Mouse (Mus musculus): Measurements from ENCODE around the gene Nhsl1. TPM values are rescaled to one million over a fixed set of nuclear protein-coding genes. Genes with fewer than 3 reads are reported as not detected.

Gene Nhsl1
- polyA plus RNA-seq, 1 experiment = 0.74 TPM

DNA sequence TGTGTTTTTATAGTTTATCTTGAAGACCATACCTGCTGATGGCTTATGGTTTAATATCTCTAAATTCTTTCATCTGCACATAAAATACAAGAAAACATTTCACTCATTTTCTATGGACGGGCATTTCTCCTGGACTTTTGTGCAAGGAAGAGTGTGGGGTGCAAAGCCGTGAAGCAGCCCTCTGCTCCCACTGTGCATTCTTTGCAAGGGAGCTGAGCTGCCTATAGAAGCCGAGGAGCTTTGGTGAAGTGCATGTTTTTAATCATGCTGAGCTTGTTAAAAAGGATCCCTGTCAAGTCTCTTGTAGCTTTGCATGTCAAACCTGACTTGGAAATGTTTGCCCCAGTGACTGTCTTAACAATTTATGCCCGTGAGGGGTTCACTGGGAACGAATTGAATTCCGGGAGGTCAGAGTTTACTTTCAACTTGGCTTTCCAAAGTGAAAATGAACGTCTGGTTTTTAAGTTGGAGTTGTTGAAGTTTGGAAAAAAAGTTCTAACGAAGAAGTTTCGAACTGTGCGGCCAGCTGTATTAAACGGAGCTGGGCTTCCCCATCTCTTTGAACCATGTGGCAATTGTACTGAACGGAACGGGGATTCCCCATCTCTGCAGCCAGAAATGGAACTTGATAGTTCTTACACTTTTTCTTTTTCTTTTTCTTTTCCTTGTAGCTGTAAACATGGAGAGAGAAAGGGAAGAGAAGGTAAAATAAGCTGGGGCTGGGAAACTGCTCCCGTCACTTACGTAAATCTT is 22.8 kb downstream of the Nhsl1 start:
- no peaks in the 10 kb centered on the region for H3K36me3 ChIP-seq (ENCODE audit: control insufficient read depth, insufficient read depth, low read length)
- no peaks in the 10 kb centered on the region for H3K27me3 ChIP-seq (ENCODE audit: control insufficient read depth, insufficient read depth, low read length)
- DNase-seq (ENCODE audit: low read depth in 1 of 2, low spot score in 2 of 2) = no peak
- no peaks in the 10 kb centered on the region for H3K4me1 ChIP-seq (ENCODE audit: control insufficient read depth, insufficient read depth, insufficient read length)
- WGBS = 63% methylated on average over 15 of the region's 15 CpGs
- TF ChIP-seq POLR2A (IDR thresholded peaks at IDR 0.05; ENCODE audit: low read depth, low read length) = no peak
- TF ChIP-seq CTCF (IDR thresholded peaks at IDR 0.05; ENCODE audit: extremely low read depth, insufficient read depth, insufficient read length, insufficient replicate concordance) = no peak
- no peak overlapping the region for H3K4me3 ChIP-seq (ENCODE audit: extremely low read depth, insufficient read depth, insufficient read length)
- H3K27ac ChIP-seq (ENCODE audit: insufficient read depth, low read length) = no peak overlapping the region

- 94% methylated on average over 15 of the region's 15 CpGs for WGBS
- Histone ChIP-seq H3K27me3 (ENCODE audit: control insufficient read depth, insufficient read depth, low read length) (no peaks in the 10 kb centered on the region), H3K4me1 (ENCODE audit: control insufficient read depth, insufficient read depth, insufficient read length) (no peaks in the 10 kb centered on the region), H3K27ac (ENCODE audit: insufficient read depth, low read length) (no peak overlapping the region), H3K36me3 (ENCODE audit: control insufficient read depth, insufficient read depth, low read length) (no peaks in the 10 kb centered on the region), H3K4me3 (ENCODE audit: extremely low read depth, insufficient read depth, insufficient read length) (no peak overlapping the region)
- no peak for TF ChIP-seq CTCF (IDR thresholded peaks at IDR 0.05; ENCODE audit: extremely low read depth, insufficient read depth, insufficient read length, insufficient replicate concordance)
- TF ChIP-seq POLR2A (IDR thresholded peaks at IDR 0.05; ENCODE audit: low read depth, low read length) = no peak
- DNase-seq (ENCODE audit: low read depth in 1 of 2, low spot score in 2 of 2) = no peak
These were observed 28.4 kb downstream of the Nhsl1 start for GRCm38 (mm10) chr10:18347231-18347630.

DNA sequence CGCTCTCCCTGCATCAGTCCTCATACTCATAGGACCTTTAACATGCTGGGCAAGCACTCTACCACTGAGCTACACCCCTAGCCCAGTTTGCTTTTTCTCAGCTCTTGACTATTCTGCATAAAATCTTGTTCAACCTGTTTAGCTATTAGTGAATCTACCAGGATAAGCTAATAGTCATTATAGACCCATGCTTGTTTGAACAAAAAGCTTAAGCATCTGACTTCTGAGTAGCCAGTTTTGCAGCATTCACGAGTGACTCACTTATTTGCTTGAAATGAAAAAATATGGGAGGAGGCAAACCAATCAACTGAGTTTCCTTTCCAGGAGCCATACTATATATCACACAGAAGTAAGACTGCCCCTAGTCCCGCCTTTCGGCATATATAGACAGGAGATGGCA is 32.0 kb downstream of the Nhsl1 start:
- no peak overlapping the region for H3K27ac ChIP-seq (ENCODE audit: insufficient read depth, low read length)
- 81% methylated on average over 4 of the region's 4 CpGs for WGBS
- no peaks in the 10 kb centered on the region for H3K27me3 ChIP-seq (ENCODE audit: control insufficient read depth, insufficient read depth, low read length)
- TF ChIP-seq CTCF (IDR thresholded peaks at IDR 0.05; ENCODE audit: extremely low read depth, insufficient read depth, insufficient read length, insufficient replicate concordance) (no peak), POLR2A (IDR thresholded peaks at IDR 0.05; ENCODE audit: low read depth, low read length) (no peak)
- H3K36me3 ChIP-seq (ENCODE audit: control insufficient read depth, insufficient read depth, low read length) = no peaks in the 10 kb centered on the region
- no peaks in the 10 kb centered on the region for H3K4me1 ChIP-seq (ENCODE audit: control insufficient read depth, insufficient read depth, insufficient read length)
- H3K4me3 ChIP-seq (ENCODE audit: extremely low read depth, insufficient read depth, insufficient read length) = no peak overlapping the region
- DNase-seq (ENCODE audit: low read depth in 1 of 2, low spot score in 2 of 2) = no peak

DNA sequence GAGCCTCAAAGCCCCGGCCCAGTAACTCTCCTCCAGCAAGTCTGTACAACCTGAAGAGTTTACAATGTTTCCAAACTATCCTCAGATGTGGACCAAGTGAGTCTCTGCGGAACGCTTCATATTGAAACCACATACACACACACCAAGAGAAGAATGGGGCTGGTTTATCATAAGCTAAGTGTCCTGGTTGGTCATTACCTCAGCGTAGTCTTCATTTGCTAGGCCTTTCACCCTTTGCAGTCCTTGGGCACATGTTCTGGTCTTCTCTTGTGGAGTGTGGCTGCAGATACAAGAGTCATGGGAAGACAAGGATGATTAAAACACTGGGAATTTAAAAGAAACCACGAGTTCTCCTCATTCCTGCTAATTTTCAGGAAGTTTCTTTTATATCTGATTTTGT is 34.2 kb downstream of the Nhsl1 start:
- H3K4me1 ChIP-seq (ENCODE audit: control insufficient read depth, insufficient read depth, insufficient read length) = no peaks in the 10 kb centered on the region
- no peak overlapping the region for H3K4me3 ChIP-seq (ENCODE audit: extremely low read depth, insufficient read depth, insufficient read length)
- DNase-seq (ENCODE audit: low read depth in 1 of 2, low spot score in 2 of 2) = no peak
- WGBS = 82% methylated on average over 5 of the region's 5 CpGs
- no peaks in the 10 kb centered on the region for H3K27me3 ChIP-seq (ENCODE audit: control insufficient read depth, insufficient read depth, low read length)
- no peak for TF ChIP-seq POLR2A (IDR thresholded peaks at IDR 0.05; ENCODE audit: low read depth, low read length)
- TF ChIP-seq CTCF (IDR thresholded peaks at IDR 0.05; ENCODE audit: extremely low read depth, insufficient read depth, insufficient read length, insufficient replicate concordance) = no peak
- H3K27ac ChIP-seq (ENCODE audit: insufficient read depth, low read length) = no peak overlapping the region
- H3K36me3 ChIP-seq (ENCODE audit: control insufficient read depth, insufficient read depth, low read length) = no peaks in the 10 kb centered on the region

DNA sequence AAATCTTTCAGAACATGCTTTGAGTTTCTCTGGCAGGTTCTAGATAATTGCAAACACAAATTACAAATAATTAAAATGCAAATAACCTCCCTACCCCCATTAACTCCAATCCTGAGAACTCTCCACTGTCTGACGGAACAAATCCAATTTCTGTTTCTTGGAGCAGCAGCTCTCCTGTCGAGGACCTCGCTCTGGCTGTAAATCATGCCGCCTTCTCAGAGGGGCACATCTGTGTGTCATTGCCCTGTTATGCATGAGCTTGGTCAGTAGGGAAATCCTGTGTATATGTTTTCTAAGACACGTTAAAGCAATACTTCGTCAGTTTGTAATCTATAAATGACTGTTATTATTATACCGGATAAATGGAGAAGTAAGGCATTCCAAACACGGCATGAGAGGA is 35.3 kb downstream of the Nhsl1 start:
- no peaks in the 10 kb centered on the region for H3K4me1 ChIP-seq (ENCODE audit: control insufficient read depth, insufficient read depth, insufficient read length)
- no peak for DNase-seq (ENCODE audit: low read depth in 1 of 2, low spot score in 2 of 2)
- no peaks in the 10 kb centered on the region for H3K27me3 ChIP-seq (ENCODE audit: control insufficient read depth, insufficient read depth, low read length)
- no peaks in the 10 kb centered on the region for H3K36me3 ChIP-seq (ENCODE audit: control insufficient read depth, insufficient read depth, low read length)
- no peak overlapping the region for H3K4me3 ChIP-seq (ENCODE audit: extremely low read depth, insufficient read depth, insufficient read length)
- WGBS = 88% methylated on average over 8 of the region's 8 CpGs
- TF ChIP-seq POLR2A (IDR thresholded peaks at IDR 0.05; ENCODE audit: low read depth, low read length) (no peak), CTCF (IDR thresholded peaks at IDR 0.05; ENCODE audit: extremely low read depth, insufficient read depth, insufficient read length, insufficient replicate concordance) (no peak)
- H3K27ac ChIP-seq (ENCODE audit: insufficient read depth, low read length) = no peak overlapping the region

- no peak for DNase-seq (ENCODE audit: low read depth in 1 of 2, low spot score in 2 of 2)
- H3K27me3 ChIP-seq (ENCODE audit: control insufficient read depth, insufficient read depth, low read length) = no peaks in the 10 kb centered on the region
- 92% methylated on average over 6 of the region's 6 CpGs for WGBS
- H3K27ac ChIP-seq (ENCODE audit: insufficient read depth, low read length) = no peak overlapping the region
- H3K4me1 ChIP-seq (ENCODE audit: control insufficient read depth, insufficient read depth, insufficient read length) = no peaks in the 10 kb centered on the region
- no peaks in the 10 kb centered on the region for H3K36me3 ChIP-seq (ENCODE audit: control insufficient read depth, insufficient read depth, low read length)
- H3K4me3 ChIP-seq (ENCODE audit: extremely low read depth, insufficient read depth, insufficient read length) = no peak overlapping the region
- no peak for TF ChIP-seq CTCF (IDR thresholded peaks at IDR 0.05; ENCODE audit: extremely low read depth, insufficient read depth, insufficient read length, insufficient replicate concordance)
- TF ChIP-seq POLR2A (IDR thresholded peaks at IDR 0.05; ENCODE audit: low read depth, low read length) = no peak
These were observed 37.7 kb downstream of the Nhsl1 start for GRCm38 (mm10) chr10:18356461-18356860.

GRCm38 (mm10) chr10:18357212-18357611 is 38.4 kb downstream of the Nhsl1 start:
- H3K27ac ChIP-seq (ENCODE audit: insufficient read depth, low read length) = no peak overlapping the region
- WGBS = 97% methylated on average over 6 of the region's 6 CpGs
- no peaks in the 10 kb centered on the region for H3K4me1 ChIP-seq (ENCODE audit: control insufficient read depth, insufficient read depth, insufficient read length)
- no peak for DNase-seq (ENCODE audit: low read depth in 1 of 2, low spot score in 2 of 2)
- no peaks in the 10 kb centered on the region for H3K36me3 ChIP-seq (ENCODE audit: control insufficient read depth, insufficient read depth, low read length)
- H3K27me3 ChIP-seq (ENCODE audit: control insufficient read depth, insufficient read depth, low read length) = no peaks in the 10 kb centered on the region
- TF ChIP-seq CTCF (IDR thresholded peaks at IDR 0.05; ENCODE audit: extremely low read depth, insufficient read depth, insufficient read length, insufficient replicate concordance) = no peak
- TF ChIP-seq POLR2A (IDR thresholded peaks at IDR 0.05; ENCODE audit: low read depth, low read length) = no peak
- H3K4me3 ChIP-seq (ENCODE audit: extremely low read depth, insufficient read depth, insufficient read length) = no peak overlapping the region
